Mouse (Mus musculus): Measurements from ENCODE around the gene Chl1. TPM values are rescaled to one million over a fixed set of nuclear protein-coding genes. Genes with fewer than 3 reads are reported as not detected.

Chl1 gene
- total and polyA plus RNA-seq, 3 experiments = 0.11 TPM; not detected in 2

DNA sequence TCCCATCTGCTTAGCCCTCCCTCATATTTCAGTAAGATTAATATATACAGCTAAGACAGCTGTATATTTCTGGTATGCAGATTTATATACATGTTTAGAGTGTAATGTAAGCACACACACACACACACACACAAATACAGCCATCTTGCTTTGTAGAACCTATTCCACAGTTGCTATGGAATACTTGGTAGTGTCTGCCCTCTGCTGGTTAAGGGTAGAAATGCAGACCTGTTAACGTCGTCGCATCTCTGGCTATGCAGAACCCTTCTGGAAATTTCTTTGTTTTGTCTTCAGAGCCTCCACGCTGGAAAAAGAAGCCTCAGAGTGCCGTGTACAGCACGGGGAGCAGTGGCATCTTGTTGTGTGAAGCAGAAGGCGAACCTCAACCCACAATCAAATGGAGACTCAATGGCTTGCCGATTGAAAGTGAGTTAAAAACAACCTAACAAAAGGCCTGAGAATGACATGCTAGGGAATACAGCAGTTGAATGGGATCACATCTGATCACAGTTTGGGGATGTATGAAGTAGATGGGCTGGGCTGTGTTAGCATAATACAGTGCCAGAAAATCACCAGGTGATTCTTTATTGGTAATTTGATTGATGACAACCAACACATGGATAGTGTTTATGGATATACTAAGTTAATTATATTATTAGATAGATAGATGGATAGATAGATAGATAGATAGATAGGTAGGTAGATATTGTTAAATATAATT lies 172.6 kb downstream of the Chl1 start:
- TF ChIP-seq POLR2AphosphoS5 (IDR thresholded peaks at IDR 0.05; ENCODE audit: insufficient replicate concordance, low read depth, low read length) (no peak), CTCF (IDR thresholded peaks at IDR 0.05; ENCODE audit: low read depth, low read length) (peak; percentile 15; the same call in 1 of the 2 replicates), GATA1 (IDR thresholded peaks at IDR 0.05; ENCODE audit: borderline replicate concordance, low read length) (no peak)
- no peak for ATAC-seq (ENCODE audit: extremely low read depth, insufficient number of reproducible peaks, low FRiP score, poor library complexity, severe bottlenecking)

DNA sequence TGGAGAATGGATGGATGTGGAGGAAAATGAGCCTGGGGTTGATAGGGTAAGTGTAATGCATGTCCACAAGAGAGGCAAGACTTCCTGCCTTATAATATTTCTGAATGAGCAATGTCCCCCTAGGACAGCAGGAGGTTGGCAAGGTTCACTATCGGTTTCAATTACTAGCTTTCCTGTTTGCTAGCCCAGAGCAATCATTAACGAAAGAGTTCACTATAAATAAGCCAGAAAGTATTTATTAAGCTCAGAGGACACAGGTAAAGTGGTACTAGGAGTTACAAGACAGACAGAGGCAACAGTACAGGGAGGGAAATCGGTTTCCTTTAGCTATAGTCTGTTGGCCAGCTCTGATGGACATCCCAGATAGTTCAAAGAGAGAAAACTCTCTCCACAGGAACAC lies 182.1 kb downstream of the Chl1 start:
- no peaks in the 10 kb centered on the region for H3K27me3 ChIP-seq (ENCODE audit: insufficient read depth, low read length)
- H3K9me3 ChIP-seq (replicated peaks) = no peaks in the 10 kb centered on the region
- H3K4me3 ChIP-seq (ENCODE audit: low read depth, low read length) = no peak overlapping the region
- ATAC-seq (ENCODE audit: extremely low read depth, insufficient number of reproducible peaks, low FRiP score, poor library complexity, severe bottlenecking) (no peak), DNase-seq (ENCODE audit: low spot score) (no peak)
- H3K36me3 ChIP-seq (replicated peaks) = no peaks in the 10 kb centered on the region
- TF ChIP-seq GATA1 (IDR thresholded peaks at IDR 0.05; ENCODE audit: borderline replicate concordance, low read length) (no peak), CTCF (IDR thresholded peaks at IDR 0.05; ENCODE audit: low read depth, low read length) (no peak), POLR2AphosphoS5 (IDR thresholded peaks at IDR 0.05; ENCODE audit: insufficient replicate concordance, low read depth, low read length) (no peak), GATA2 (IDR thresholded peaks at IDR 0.05; ENCODE audit: borderline replicate concordance, low read depth, low read length) (no peak), TAL1 (conservative IDR thresholded peaks at IDR 0.05; ENCODE audit: low read depth, low read length) (no peak)
- no peaks in the 10 kb centered on the region for H3K4me1 ChIP-seq (ENCODE audit: insufficient read depth, low read depth, low read length)

More for the DNA sequence above, 172.6 kb downstream of the Chl1 start:
- H3K27me3 ChIP-seq (ENCODE audit: insufficient read depth, low read length) = no peaks in the 10 kb centered on the region
- no peak overlapping the region for H3K4me3 ChIP-seq (ENCODE audit: low read depth, low read length)
- no peaks in the 10 kb centered on the region for H3K9me3 ChIP-seq (replicated peaks)
- H3K4me1 ChIP-seq (ENCODE audit: insufficient read depth, low read depth, low read length) = no peaks in the 10 kb centered on the region
- H3K36me3 ChIP-seq (replicated peaks) = no peaks in the 10 kb centered on the region
- DNase-seq (ENCODE audit: low spot score) = no peak

DNA sequence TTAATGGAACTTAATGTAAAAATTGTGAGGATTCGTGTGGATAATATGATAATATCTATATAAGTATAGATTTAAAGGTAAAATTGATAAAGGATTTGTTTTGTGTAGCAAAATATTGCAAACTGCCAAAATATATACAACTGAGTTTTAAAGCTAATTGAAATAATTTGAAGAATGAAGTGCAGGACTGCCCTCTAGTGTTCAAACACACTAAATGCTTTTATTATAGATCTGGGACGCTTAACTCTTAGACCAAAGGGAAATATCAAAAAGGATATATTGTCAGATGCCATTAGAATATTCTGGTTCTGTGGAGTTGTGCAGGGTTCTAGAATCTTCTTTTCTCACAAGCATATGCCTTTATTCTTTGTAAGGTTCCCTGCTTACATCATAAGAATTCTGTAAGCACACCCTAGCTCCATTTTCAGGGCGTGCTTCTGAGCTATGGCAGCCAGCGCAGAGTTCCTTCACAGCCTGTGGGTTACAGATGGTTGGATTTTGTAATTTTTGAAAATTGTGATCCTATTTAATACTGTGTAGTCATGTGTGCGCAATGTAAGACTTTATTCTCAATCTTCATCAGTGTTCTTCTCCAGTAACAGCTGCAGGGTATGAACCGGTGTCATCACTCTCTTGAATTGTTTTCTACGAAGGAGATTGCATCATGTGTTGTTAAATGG lies 187.1 kb downstream of the Chl1 start:
- Histone ChIP-seq H3K4me3 (ENCODE audit: low read depth, low read length) (no peak overlapping the region), H3K4me1 (ENCODE audit: insufficient read depth, low read depth, low read length) (no peaks in the 10 kb centered on the region), H3K36me3 (replicated peaks) (no peaks in the 10 kb centered on the region), H3K9me3 (replicated peaks) (no peaks in the 10 kb centered on the region), H3K27me3 (ENCODE audit: insufficient read depth, low read length) (no peaks in the 10 kb centered on the region)
- TF ChIP-seq GATA2 (IDR thresholded peaks at IDR 0.05; ENCODE audit: borderline replicate concordance, low read depth, low read length) (no peak), GATA1 (IDR thresholded peaks at IDR 0.05; ENCODE audit: borderline replicate concordance, low read length) (no peak), POLR2AphosphoS5 (IDR thresholded peaks at IDR 0.05; ENCODE audit: insufficient replicate concordance, low read depth, low read length) (no peak), TAL1 (conservative IDR thresholded peaks at IDR 0.05; ENCODE audit: low read depth, low read length) (no peak), CTCF (IDR thresholded peaks at IDR 0.05; ENCODE audit: low read depth, low read length) (no peak)
- no peak; the same call in 1 of the 2 replicates for ATAC-seq (ENCODE audit: extremely low read depth, insufficient number of reproducible peaks, low FRiP score, poor library complexity, severe bottlenecking)
- DNase-seq (ENCODE audit: low spot score) = no peak

DNA sequence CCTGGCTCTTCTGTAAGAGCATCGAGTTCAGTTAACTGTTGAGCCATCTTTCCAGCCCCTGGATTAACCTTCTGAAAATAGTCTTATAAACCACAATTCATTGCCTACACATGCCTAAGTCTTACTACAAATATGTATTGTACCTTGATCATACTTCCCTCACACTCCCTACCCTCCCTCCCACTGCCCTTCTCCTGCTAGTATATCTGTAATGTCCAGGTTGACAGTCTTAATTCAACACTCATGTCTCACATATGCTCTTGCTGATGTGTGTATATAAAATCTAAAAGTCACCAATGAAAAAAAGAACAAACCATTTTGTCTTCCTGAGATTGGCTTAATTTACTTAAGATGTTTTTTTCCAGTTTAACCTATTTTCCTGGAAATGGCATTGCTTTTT lies 189.1 kb downstream of the Chl1 start:
- no peaks in the 10 kb centered on the region for H3K27me3 ChIP-seq (ENCODE audit: insufficient read depth, low read length)
- no peak for TF ChIP-seq TAL1 (conservative IDR thresholded peaks at IDR 0.05; ENCODE audit: low read depth, low read length)
- no peak for TF ChIP-seq POLR2AphosphoS5 (IDR thresholded peaks at IDR 0.05; ENCODE audit: insufficient replicate concordance, low read depth, low read length)
- TF ChIP-seq CTCF (IDR thresholded peaks at IDR 0.05; ENCODE audit: low read depth, low read length) = no peak
- H3K4me1 ChIP-seq (ENCODE audit: insufficient read depth, low read depth, low read length) = no peaks in the 10 kb centered on the region
- no peaks in the 10 kb centered on the region for H3K36me3 ChIP-seq (replicated peaks)
- no peaks in the 10 kb centered on the region for H3K9me3 ChIP-seq (replicated peaks)
- ATAC-seq (ENCODE audit: extremely low read depth, insufficient number of reproducible peaks, low FRiP score, poor library complexity, severe bottlenecking) = no peak
- DNase-seq (ENCODE audit: low spot score) = no peak
- no peak overlapping the region for H3K4me3 ChIP-seq (ENCODE audit: low read depth, low read length)

DNA sequence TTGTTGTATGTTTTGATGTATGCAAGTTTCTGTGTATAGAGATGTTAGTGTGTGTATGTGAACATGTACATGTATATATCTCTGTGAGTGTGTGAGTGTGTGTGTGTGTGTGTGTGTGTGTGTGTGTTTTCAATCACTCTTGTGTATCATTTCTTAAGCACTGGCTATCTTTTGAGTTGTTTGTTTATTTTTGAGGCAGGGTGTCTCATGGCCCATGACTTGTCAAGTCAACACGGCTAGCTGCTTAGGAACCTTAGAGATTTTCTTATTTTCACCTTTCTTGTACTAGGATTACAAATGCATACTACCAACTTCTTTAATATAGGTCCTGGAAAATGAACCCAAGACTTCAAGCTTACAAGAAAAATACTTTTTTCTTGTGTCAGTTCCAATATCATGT lies 189.5 kb downstream of the Chl1 start:
- no peak for TF ChIP-seq GATA1 (IDR thresholded peaks at IDR 0.05; ENCODE audit: borderline replicate concordance, low read length)
- TF ChIP-seq TAL1 (conservative IDR thresholded peaks at IDR 0.05; ENCODE audit: low read depth, low read length) = no peak
- TF ChIP-seq GATA2 (IDR thresholded peaks at IDR 0.05; ENCODE audit: borderline replicate concordance, low read depth, low read length) = no peak
- H3K27me3 ChIP-seq (ENCODE audit: insufficient read depth, low read length) = no peaks in the 10 kb centered on the region
- no peak overlapping the region for H3K4me3 ChIP-seq (ENCODE audit: low read depth, low read length)
- DNase-seq (ENCODE audit: low spot score) (no peak), ATAC-seq (ENCODE audit: extremely low read depth, insufficient number of reproducible peaks, low FRiP score, poor library complexity, severe bottlenecking) (no peak)
- no peaks in the 10 kb centered on the region for H3K4me1 ChIP-seq (ENCODE audit: insufficient read depth, low read depth, low read length)
- no peaks in the 10 kb centered on the region for H3K36me3 ChIP-seq (replicated peaks)
- H3K9me3 ChIP-seq (replicated peaks) = no peaks in the 10 kb centered on the region

DNA sequence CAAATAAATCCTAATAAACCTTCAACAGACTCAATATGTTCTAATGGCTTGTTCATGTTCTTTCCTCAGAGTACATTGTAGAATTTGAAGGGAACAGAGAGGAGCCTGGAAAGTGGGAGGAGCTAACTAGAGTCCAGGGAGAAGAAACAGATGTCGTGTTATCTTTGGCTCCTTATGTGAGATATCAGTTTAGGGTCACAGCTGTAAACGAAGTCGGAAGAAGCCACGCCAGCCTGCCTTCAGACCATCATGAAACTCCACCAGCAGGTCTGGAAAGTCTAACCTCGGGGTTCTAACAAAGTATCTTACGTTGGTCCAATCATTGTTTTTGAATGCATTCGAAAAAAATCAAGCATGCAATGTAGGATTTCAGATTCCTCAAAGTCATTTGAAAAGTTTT lies 189.9 kb downstream of the Chl1 start:
- TF ChIP-seq CTCF (IDR thresholded peaks at IDR 0.05; ENCODE audit: low read depth, low read length) = no peak
- ATAC-seq (ENCODE audit: extremely low read depth, insufficient number of reproducible peaks, low FRiP score, poor library complexity, severe bottlenecking) (no peak), DNase-seq (ENCODE audit: low spot score) (no peak)
- Histone ChIP-seq H3K4me3 (ENCODE audit: low read depth, low read length) (no peak overlapping the region), H3K36me3 (replicated peaks) (no peaks in the 10 kb centered on the region), H3K9me3 (replicated peaks) (no peaks in the 10 kb centered on the region), H3K4me1 (ENCODE audit: insufficient read depth, low read depth, low read length) (no peaks in the 10 kb centered on the region), H3K27me3 (ENCODE audit: insufficient read depth, low read length) (no peaks in the 10 kb centered on the region)

Data from G1E (cell line).